Mouse (Mus musculus) kidney, postnatal 0 days (tissue): ENCODE measurements around the gene Ifitm6. TPM values are rescaled to one million over a fixed set of nuclear protein-coding genes. Genes with fewer than 3 reads are reported as not detected.
"Not testable (repeated sequence)": the region's sequence is repeated elsewhere in the genome, so short reads cannot be mapped to it uniquely, and the experiment has no call there.

ENCODE experiments used
- ATAC-seq: fragments of 200-750 bp; cut with Nextera tagmentation; replicated peaks from 2 replicates; pipeline ENCODE4 v1.8.0; 2017; ENCODE audit warnings: low read depth, moderate number of reproducible peaks, moderate TSS enrichment, moderate library complexity; ENCODE audit not compliant: low FRiP score
- DNase-seq: peaks from one replicate; pipeline ENCODE4 v3.0.0-alpha.2; 2016; ENCODE audit warnings: low spot score
- H3K27ac ChIP-seq: fragments of 300-500 bp; sonication (generic); 2 replicates; pipeline ENCODE4 v1.5.1; 2014; ENCODE audit warnings: mild to moderate bottlenecking
- H3K27me3 ChIP-seq: fragments of 300-500 bp; sonication (generic); 2 replicates; pipeline ENCODE4 v1.6.1; 2014; ENCODE audit warnings: low read length, mixed read lengths; ENCODE audit not compliant: insufficient read depth
- H3K36me3 ChIP-seq: fragments of 300-500 bp; sonication (generic); 2 replicates; pipeline ENCODE4 v1.6.1; 2014; ENCODE audit warnings: low read length, mixed read lengths; ENCODE audit not compliant: insufficient read depth
- H3K4me1 ChIP-seq: fragments of 300-500 bp; sonication (generic); replicated peaks from 2 replicates; pipeline ENCODE4 v1.6.1; 2014; ENCODE audit warnings: antibody characterized with exemption, low read length, mixed read lengths; ENCODE audit not compliant: insufficient read depth
- H3K4me2 ChIP-seq: fragments of 300-500 bp; sonication (generic); 2 replicates; pipeline ENCODE4 v1.6.1; 2014; ENCODE audit warnings: mild to moderate bottlenecking, low read length, moderate library complexity, mixed read lengths
- H3K4me3 ChIP-seq: fragments of 300-500 bp; sonication (generic); replicated peaks from 2 replicates; pipeline ENCODE4 v1.5.1; 2014; ENCODE audit warnings: low read depth, low read length
- H3K9ac ChIP-seq: fragments of 300-500 bp; sonication (generic); 2 replicates; pipeline ENCODE4 v1.6.1; 2014; ENCODE audit warnings: low read depth, low read length
- H3K9me3 ChIP-seq: fragments of 300-500 bp; sonication (generic); replicated peaks from 2 replicates; pipeline ENCODE4 v1.6.1; 2016; ENCODE audit warnings: low read length, inconsistent platforms, mixed read lengths
- CTCF ChIP-seq: IDR thresholded peaks from 2 replicates; pipeline ENCODE4 v1.5.1; 2016; ENCODE audit warnings: antibody characterized with exemption, low read depth, mild to moderate bottlenecking, moderate library complexity
- WGBS: fragments of 180-500 bp; shearing (Covaris S2); extraction: QIAGEN DNeasy Blood & Tissue Kit; methylation state at CpG from one replicate; pipeline ENCODE4 v1.1.7; 2014; 5-methylcytosine and 5-hydroxymethylcytosine counted together
- polyA plus RNA-seq: library from polyadenylated mRNA; unstranded; fragments of >200 nt; fragmentation: Nextera tagmentation; extraction: Ambion mirVana; gene quantifications from 2 replicates; pipeline ENCODE4 v1.2.1, GENCODE M21; 2015

Gene Ifitm6
- polyA plus RNA-seq, 1 experiment from 2014 or later: 1.1 TPM

DNA sequence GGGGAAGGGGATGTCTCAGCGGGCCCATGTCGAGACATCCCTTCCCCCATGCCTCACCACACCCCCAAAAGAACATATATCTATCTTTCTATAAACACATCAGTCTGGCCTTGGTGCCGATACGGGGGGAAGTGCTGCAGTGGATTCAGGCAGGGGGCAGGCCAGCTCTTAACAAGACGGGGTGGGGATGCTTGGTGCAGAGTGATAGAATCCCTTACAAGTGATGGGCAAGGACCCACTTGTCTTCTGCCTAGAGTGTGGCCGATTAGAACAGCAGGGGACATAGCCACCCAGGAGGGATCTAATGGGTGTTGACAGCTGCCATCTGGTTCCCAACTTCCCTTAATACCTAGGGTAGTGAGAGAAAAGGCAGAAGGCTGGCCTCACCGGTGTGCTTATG is 46.8 kb downstream of the Ifitm6 start:
- ATAC-seq: no peak
- no peak for DNase-seq
- TF ChIP-seq CTCF: no peak
- H3K4me1 ChIP-seq: peaks cover 14% of the 10 kb centered on the region
- WGBS: 52% methylated on average over 7 of the region's 7 CpGs
- H3K27ac ChIP-seq: peak overlapping the region; percentile 78; the same call in 1 of the 2 replicates
- no peaks in the 10 kb centered on the region for H3K9me3 ChIP-seq
- H3K4me2 ChIP-seq: no peak overlapping the region
- no peaks in the 10 kb centered on the region for H3K36me3 ChIP-seq
- H3K9ac ChIP-seq: no peak overlapping the region
- no peak overlapping the region for H3K4me3 ChIP-seq
- H3K27me3 ChIP-seq: no peaks in the 10 kb centered on the region

- 27% methylated on average over 3 of the region's 3 CpGs for WGBS
- H3K9ac ChIP-seq, H3K36me3 ChIP-seq, H3K9me3 ChIP-seq, ATAC-seq, H3K4me3 ChIP-seq, H3K27me3 ChIP-seq, DNase-seq: not testable (repeated sequence)
- Histone ChIP-seq H3K4me1 (peaks cover 14% of the 10 kb centered on the region), H3K27ac (peak overlapping the region; percentile 50; the same call in 1 of the 2 replicates), H3K4me2 (peak overlapping the region; percentile 42)
Measured at GRCm38 (mm10) chr7:140968710-140969109, 49.0 kb downstream of the Ifitm6 start.

- peaks cover 10% of the 10 kb centered on the region; the same call in 1 of the 2 replicates for H3K4me1 ChIP-seq
- DNase-seq: peak; percentile 88
- H3K4me2 ChIP-seq: peak overlapping the region; percentile 42
- peak; percentile 57; the same call in 1 of the 2 replicates for ATAC-seq
- no peak overlapping the region for H3K4me3 ChIP-seq
- no peaks in the 10 kb centered on the region for H3K9me3 ChIP-seq
- peak overlapping the region; percentile 50 for H3K27ac ChIP-seq
- no peak; the same call in 1 of the 2 replicates for TF ChIP-seq CTCF
- no peaks in the 10 kb centered on the region for H3K27me3 ChIP-seq
- 0 out of 2 replicates have a peak overlapping the region, but pooled peaks have one; percentile 42 for H3K9ac ChIP-seq
- WGBS: 13% methylated on average over 14 of the region's 14 CpGs
- no peaks in the 10 kb centered on the region for H3K36me3 ChIP-seq
Measured at GRCm38 (mm10) chr7:140967862-140968591, 49.7 kb downstream of the Ifitm6 start.

DNA sequence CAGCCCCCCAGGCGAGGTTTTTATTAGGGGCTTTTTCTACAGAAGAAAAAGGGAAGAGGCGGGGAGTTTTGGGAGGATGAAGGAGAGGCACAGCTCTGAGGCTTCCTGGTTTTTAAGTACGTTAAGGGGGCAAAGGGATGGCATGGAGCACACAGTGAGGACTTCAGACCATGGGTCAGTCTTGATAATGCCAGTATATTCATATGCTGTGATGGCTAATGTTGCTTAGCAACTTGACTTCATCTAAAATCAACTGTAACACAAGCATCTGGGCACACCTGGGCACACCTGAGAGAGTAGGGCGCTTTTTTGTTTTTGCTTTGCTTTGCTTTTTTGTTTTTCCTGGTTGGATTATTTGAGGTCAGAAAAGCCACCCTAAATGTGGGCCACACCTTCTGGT is 50.8 kb downstream of the Ifitm6 start, which contains the start of gene Ifitm1:
Ifitm1 (plus strand) TSS at position 301 of the 400 bp plus-strand sequence.
- Histone ChIP-seq H3K4me1 (peaks cover 10% of the 10 kb centered on the region; the same call in 1 of the 2 replicates), H3K4me2 (peak within 1 kb of the TSS; percentile 42), H3K4me3 (no peak within 1 kb of the TSS), H3K36me3 (no peaks in the 10 kb centered on the region), H3K9ac (no peak within 1 kb of the TSS), H3K27ac (peak within 1 kb of the TSS; percentile 50), H3K9me3 (no peaks in the 10 kb centered on the region), H3K27me3 (no peaks in the 10 kb centered on the region)
- no peak for ATAC-seq
- WGBS: 91% methylated on average over 4 of the region's 4 CpGs
- TF ChIP-seq CTCF: no peak
- DNase-seq: no peak

Other genes with a start within 250 kb of the Ifitm6 start
- not detected in 2 replicates for gene Syce1, start 230.1 kb downstream of the Ifitm6 start, polyA plus RNA-seq
- gene Zfp941, start 195.7 kb downstream of the Ifitm6 start, polyA plus RNA-seq: 1.2 and 1.3 TPM in 2 replicates
- gene Urah, start 182.9 kb downstream of the Ifitm6 start, polyA plus RNA-seq: 0.61 and 1.1 TPM in 2 replicates
- not detected in 2 replicates for gene Scgb1c1, start 172.4 kb downstream of the Ifitm6 start, polyA plus RNA-seq
- gene Odf3, start 170.1 kb downstream of the Ifitm6 start, polyA plus RNA-seq: not detected in 2 replicates
- gene Gm45785, start 161.6 kb downstream of the Ifitm6 start, polyA plus RNA-seq: 0.18 TPM in 1 of 2 replicates, not detected in the other
- gene Ric8a, start 161.0 kb downstream of the Ifitm6 start, polyA plus RNA-seq: 45.0 and 53.1 TPM in 2 replicates
- 48.0 and 53.9 TPM in 2 replicates for gene Bet1l, start 160.3 kb downstream of the Ifitm6 start, polyA plus RNA-seq
- gene Psmd13, start 136.0 kb downstream of the Ifitm6 start, polyA plus RNA-seq: 198 and 219 TPM in 2 replicates
- gene Sirt3, start 135.6 kb downstream of the Ifitm6 start, polyA plus RNA-seq: 47.2 and 48.6 TPM in 2 replicates
- 0.39 and 0.47 TPM in 2 replicates for gene Cox8b, start 117.5 kb downstream of the Ifitm6 start, polyA plus RNA-seq
- 2.1 and 2.6 TPM in 2 replicates for gene Nlrp6, start 97.0 kb downstream of the Ifitm6 start, polyA plus RNA-seq
- 20.3 and 20.7 TPM in 2 replicates for gene Pgghg, start 76.5 kb downstream of the Ifitm6 start, polyA plus RNA-seq
- 1.5 and 2.2 TPM in 2 replicates for gene Ifitm5, start 67.6 kb downstream of the Ifitm6 start, polyA plus RNA-seq
- 0.45 and 0.68 TPM in 2 replicates for gene Gm45717, start 62.0 kb downstream of the Ifitm6 start, polyA plus RNA-seq
- gene Ifitm2, start 61.9 kb downstream of the Ifitm6 start, polyA plus RNA-seq: 1,203 and 1,251 TPM in 2 replicates
- gene Ifitm1, start 50.7 kb downstream of the Ifitm6 start, polyA plus RNA-seq: 117 and 163 TPM in 2 replicates
- gene Ifitm3, start 7.2 kb downstream of the Ifitm6 start, polyA plus RNA-seq: 515 and 606 TPM in 2 replicates
- gene Gm17387, start 11.2 kb upstream of the Ifitm6 start, polyA plus RNA-seq: not detected in 2 replicates
- 6.4 and 7.4 TPM in 2 replicates for gene B4galnt4, start 43.2 kb upstream of the Ifitm6 start, polyA plus RNA-seq
- gene Pkp3, start 60.3 kb upstream of the Ifitm6 start, polyA plus RNA-seq: 11.1 and 13.4 TPM in 2 replicates
- 54.1 and 59.6 TPM in 2 replicates for gene Sigirr, start 82.6 kb upstream of the Ifitm6 start, polyA plus RNA-seq
- gene Ano9, start 99.9 kb upstream of the Ifitm6 start, polyA plus RNA-seq: 6.9 and 8.1 TPM in 2 replicates
- 75.3 and 85.1 TPM in 2 replicates for gene Ptdss2, start 104.5 kb upstream of the Ifitm6 start, polyA plus RNA-seq
- gene Rnh1, start 154.9 kb upstream of the Ifitm6 start, polyA plus RNA-seq: 136 and 147 TPM in 2 replicates
- gene Hras, start 176.1 kb upstream of the Ifitm6 start, polyA plus RNA-seq: 91.5 and 95.5 TPM in 2 replicates
- gene Lrrc56, start 176.2 kb upstream of the Ifitm6 start, polyA plus RNA-seq: 9.9 and 10.8 TPM in 2 replicates
- 2.6 and 2.9 TPM in 2 replicates for gene Lmntd2, start 196.2 kb upstream of the Ifitm6 start, polyA plus RNA-seq
- gene Rassf7, start 197.9 kb upstream of the Ifitm6 start, polyA plus RNA-seq: 61.5 and 62.5 TPM in 2 replicates
- gene Phrf1, start 210.9 kb upstream of the Ifitm6 start, polyA plus RNA-seq: 37.2 and 39.8 TPM in 2 replicates
- gene Irf7, start 248.6 kb upstream of the Ifitm6 start, polyA plus RNA-seq: 14.5 and 21.1 TPM in 2 replicates